Mouse (Mus musculus): ENCODE results near the gene Ggt1. TPM values are rescaled to one million over a fixed set of nuclear protein-coding genes. Genes with fewer than 3 reads are reported as not detected.

Gene Ggt1
- polyA plus RNA-seq (2017; shearing (Covaris generic)) = 5.2 TPM

DNA sequence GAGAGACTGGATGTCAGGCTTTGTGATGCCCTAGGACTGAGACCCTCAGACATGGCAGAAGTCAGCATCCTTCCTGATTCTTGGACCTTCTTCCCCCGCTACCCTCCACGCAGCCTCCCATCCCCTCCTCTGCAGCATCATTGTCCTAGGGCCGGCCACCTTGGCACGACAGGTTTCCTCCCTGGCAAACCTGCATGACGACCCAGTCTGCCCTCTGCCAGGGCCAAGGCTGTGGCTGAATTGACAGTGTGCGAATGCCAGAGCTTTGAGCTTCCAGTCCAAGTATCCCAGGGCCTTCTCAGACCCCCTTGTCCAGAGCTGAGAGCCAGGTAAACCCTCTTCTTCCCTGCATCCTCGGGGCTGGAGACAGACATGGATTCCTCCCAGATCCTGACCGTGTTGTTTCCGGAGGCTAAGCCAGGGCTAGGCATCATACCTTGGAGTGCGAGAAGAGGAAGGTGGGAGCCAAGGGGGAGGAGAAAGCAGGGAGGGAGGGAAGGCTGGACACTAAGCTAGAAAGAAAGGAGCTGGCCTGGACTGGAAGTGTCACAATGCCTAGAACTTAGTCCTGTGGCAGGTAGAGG, at the start of gene Ggt1:
Gene Ggt1, plus strand, starts transcription at position 534 of the 584 bp plus-strand sequence.

DNA sequence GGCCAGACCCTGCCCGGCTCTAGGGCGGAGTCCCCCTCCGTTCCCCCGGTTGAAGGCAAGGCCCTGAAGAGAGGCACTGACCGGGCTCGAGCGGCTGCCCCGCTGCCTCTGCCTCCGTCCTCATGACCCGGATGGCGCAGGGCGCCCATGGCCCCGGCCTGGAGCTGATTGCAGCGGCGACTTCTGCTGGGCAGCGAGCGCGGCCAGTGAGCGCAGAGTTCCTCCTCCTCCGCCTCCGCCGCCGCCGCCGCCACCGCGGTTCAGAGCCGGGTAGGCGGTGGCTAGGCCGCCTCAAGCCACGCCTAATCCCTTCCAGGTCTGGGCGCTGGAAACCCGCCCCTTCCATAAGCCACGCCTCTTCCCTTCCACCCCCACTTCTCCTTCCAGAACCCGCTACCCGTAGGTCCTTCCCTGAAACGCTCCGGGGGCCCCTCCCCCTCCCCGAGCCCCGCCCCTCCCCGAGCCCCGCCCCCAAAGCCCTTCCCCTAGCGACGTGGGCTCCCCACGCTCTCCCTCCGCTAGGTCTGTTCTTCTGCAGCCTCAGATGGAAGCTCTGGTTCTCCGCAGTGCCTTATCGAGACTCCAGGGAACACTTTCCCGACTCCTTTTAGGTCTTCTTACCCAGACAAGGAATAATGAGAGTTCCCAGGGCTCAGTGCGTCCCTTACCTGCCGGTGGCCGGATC, 44.2 kb upstream of the Ggt1 start, which contains the start of gene Snrpd3:
Gene Snrpd3, plus strand, starts transcription at position 479 of the 685 bp plus-strand sequence.

DNA sequence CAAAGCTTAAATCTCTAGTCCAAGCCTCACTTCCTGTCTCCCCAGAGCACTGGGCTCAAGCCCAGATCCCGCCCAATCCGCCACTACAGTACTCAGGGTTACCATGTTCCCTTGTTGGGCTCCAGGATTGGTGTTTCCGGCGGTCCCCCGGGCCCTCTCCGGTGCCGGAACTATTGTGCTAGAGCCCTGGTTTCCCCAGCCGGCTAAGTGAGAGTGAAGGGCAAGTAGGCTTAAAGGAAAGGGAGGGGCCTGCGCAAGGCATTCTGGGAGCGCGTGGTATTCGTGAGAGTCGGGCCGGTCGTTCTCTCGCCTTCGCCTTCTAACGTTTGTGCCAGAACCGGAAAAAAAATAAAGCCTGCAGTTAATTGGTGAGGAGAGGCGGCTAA, 43.7 kb upstream of the Ggt1 start, which contains the start of gene Gucd1:
Gene Gucd1, minus strand, starts transcription at position 215 of the 386 bp plus-strand sequence.

DNA sequence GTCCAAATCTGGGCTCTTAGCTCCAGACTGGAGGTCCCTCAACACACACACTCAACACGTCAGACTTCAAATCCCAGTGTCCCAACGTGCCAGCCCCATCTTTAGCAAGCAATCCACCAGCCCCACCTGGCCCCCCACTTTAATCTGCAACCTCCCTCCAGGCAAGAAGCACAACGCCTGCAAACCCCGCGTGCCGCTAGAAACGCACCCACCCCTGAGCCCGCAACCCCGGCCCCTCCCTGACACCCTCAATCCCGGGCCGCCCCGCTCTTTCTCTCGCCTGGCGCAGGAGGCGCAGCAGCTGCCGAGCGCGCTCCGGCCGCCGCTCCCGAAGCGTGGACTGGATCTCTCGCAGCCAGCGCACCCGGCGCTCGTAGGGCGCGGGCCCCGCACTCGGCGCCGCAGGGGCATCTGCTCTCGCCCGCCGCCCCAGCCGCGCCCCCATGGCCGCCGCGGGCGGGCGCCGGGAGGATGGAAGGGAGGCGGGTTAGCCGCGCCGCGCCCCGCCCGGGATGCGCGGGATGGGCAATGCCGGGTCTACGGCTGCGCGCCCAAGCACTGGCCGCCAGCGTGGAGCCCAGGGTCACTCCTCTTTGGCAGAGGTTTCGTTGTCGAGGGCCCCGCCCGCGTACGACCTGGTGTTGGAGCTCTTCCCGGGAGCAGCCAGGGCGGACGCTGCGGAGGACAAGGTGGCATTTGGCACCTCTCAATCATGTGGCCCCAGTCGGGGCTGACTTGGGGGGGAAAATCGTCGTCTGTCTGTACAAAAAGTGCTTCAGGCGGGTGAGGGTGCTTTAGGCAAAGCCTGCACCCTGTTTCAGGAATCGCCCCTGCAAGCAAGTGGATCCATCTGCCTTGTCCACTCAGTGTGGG, 1.5 kb upstream of the Ggt1 start, which contains the start of gene Lrrc75b:
Gene Lrrc75b, minus strand, starts transcription at position 655 of the 873 bp plus-strand sequence.

DNA sequence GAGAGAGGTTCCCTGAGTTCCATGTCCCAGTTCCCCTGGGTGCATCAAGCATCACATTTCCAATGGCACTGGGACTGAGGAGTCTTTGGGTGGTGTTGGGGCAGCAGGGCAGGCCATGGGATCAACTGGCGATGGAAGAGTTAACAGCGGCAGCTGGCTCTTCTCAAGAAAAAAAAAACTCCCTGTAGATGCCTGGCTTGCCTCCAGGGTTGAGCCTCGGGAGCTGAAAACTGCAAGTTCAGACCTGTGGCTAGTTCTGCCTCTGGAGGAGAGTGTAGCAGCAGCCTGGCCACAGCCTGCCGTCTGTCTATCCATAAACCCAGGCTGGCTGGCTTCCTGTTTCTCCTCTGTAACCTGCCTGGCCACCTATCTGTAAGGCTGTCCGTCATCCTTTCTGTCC, 27.7 kb downstream of the Ggt1 start, which contains the start of gene Ggt5:
Gene Ggt5, plus strand, starts transcription at position 212 of the 400 bp plus-strand sequence.

Other genes with a start within 250 kb of the Ggt1 start
- gene Adora2a, start 244.7 kb upstream of the Ggt1 start, polyA plus RNA-seq (2017; shearing (Covaris generic)) = 55.9 TPM
- gene Upb1, start 160.5 kb upstream of the Ggt1 start, polyA plus RNA-seq (2017; shearing (Covaris generic)) = 0.20 TPM
- gene Snrpd3, start 44.1 kb upstream of the Ggt1 start, polyA plus RNA-seq (2017; shearing (Covaris generic)) = 255 TPM
- 25.7 TPM for gene Gucd1, start 43.6 kb upstream of the Ggt1 start, polyA plus RNA-seq (2017; shearing (Covaris generic))
- gene Lrrc75b, start 1.3 kb upstream of the Ggt1 start, polyA plus RNA-seq (2017; shearing (Covaris generic)) = 0.43 TPM
- 8.3 TPM for gene Ggt5, start 27.7 kb downstream of the Ggt1 start, polyA plus RNA-seq (2017; shearing (Covaris generic))
- 20.7 TPM for gene Susd2, start 82.4 kb downstream of the Ggt1 start, polyA plus RNA-seq (2017; shearing (Covaris generic))
- gene Cabin1, start 202.7 kb downstream of the Ggt1 start, polyA plus RNA-seq (2017; shearing (Covaris generic)) = 58.5 TPM
- gene Ddt, start 211.8 kb downstream of the Ggt1 start, polyA plus RNA-seq (2017; shearing (Covaris generic)) = 89.5 TPM
- 0.55 TPM for gene Gm20441, start 219.3 kb downstream of the Ggt1 start, polyA plus RNA-seq (2017; shearing (Covaris generic))
- gene Gstt3, start 219.8 kb downstream of the Ggt1 start, polyA plus RNA-seq (2017; shearing (Covaris generic)) = 7.5 TPM
- gene Gstt1, start 237.0 kb downstream of the Ggt1 start, polyA plus RNA-seq (2017; shearing (Covaris generic)) = not detected

Data from CD4-positive, CD25-positive, alpha-beta regulatory T cell, adult 9 weeks (primary cell).